Mouse (Mus musculus) kidney, embryonic 16.5 days (tissue): Measurements from ENCODE around the gene Tas1r3. TPM values are rescaled to one million over a fixed set of nuclear protein-coding genes. Genes with fewer than 3 reads are reported as not detected.

Experiments
- ATAC-seq: fragments of 200-750 bp; cut with Nextera tagmentation; 2 replicates; pipeline ENCODE4 v1.8.0; 2017; ENCODE audit warnings: moderate TSS enrichment; ENCODE audit not compliant: low FRiP score, low TSS enrichment
- H3K27ac ChIP-seq: fragments of 300-500 bp; sonication (generic); 2 replicates; pipeline ENCODE4 v1.5.1; 2014; ENCODE audit warnings: low read length
- H3K27me3 ChIP-seq: fragments of 300-500 bp; sonication (generic); 2 replicates; pipeline ENCODE4 v1.6.1; 2014; ENCODE audit warnings: low read length, control low read depth, mixed read lengths; ENCODE audit not compliant: insufficient read depth
- H3K36me3 ChIP-seq: fragments of 300-500 bp; sonication (generic); 2 replicates; pipeline ENCODE4 v1.6.1; 2014; ENCODE audit warnings: low read length, control low read depth, mixed read lengths; ENCODE audit not compliant: insufficient read depth
- H3K4me1 ChIP-seq: fragments of 300-500 bp; sonication (generic); 2 replicates; pipeline ENCODE4 v1.6.1; 2014; ENCODE audit warnings: low read length, control low read depth, mixed read lengths; ENCODE audit not compliant: insufficient read depth
- H3K4me2 ChIP-seq: fragments of 300-500 bp; sonication (generic); replicated peaks from 2 replicates; pipeline ENCODE4 v1.6.1; 2014; ENCODE audit warnings: low read depth, low read length
- H3K4me3 ChIP-seq: fragments of 300-500 bp; sonication (generic); 2 replicates; pipeline ENCODE4 v1.5.1; 2014; ENCODE audit warnings: mild to moderate bottlenecking, low read length
- H3K9ac ChIP-seq: fragments of 300-500 bp; sonication (generic); replicated peaks from 2 replicates; pipeline ENCODE4 v1.6.1; 2014; ENCODE audit warnings: low read length
- H3K9me3 ChIP-seq: fragments of 300-500 bp; sonication (generic); 2 replicates; pipeline ENCODE4 v1.6.1; 2016; ENCODE audit warnings: low read length, control low read depth
- WGBS: fragments of 180-500 bp; shearing (Covaris S2); extraction: QIAGEN DNeasy Blood & Tissue Kit; methylation state at CpG from one replicate; pipeline ENCODE4 v1.1.7; 2014; 5-methylcytosine and 5-hydroxymethylcytosine counted together
- polyA plus RNA-seq: library from polyadenylated mRNA; unstranded; fragments of >200 nt; fragmentation: Nextera tagmentation; extraction: Ambion mirVana; gene quantifications from 2 replicates; pipeline ENCODE4 v1.2.1, GENCODE M21; 2015

Tas1r3 gene
- polyA plus RNA-seq, 1 experiment from 2014 or later: 0.22 TPM

DNA sequence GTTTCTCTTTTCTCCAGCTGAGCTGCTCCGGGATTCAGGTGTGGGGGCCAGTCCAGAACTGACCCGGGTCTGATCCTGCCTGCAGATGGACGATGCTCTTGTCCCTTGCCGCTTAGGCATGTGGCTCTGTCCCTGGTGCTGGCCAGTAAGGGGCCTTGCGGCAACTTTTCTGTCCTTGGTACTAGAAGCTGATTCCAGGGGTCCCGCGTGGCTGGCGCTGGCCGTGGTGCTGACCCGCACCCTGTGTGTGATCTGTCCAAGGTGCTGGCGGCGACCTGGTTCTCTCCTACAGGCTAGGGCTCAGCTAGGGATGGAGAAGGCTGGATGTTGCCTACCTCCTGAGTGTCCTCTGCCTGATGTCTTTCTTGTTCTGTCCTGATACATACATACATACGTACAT is 3.8 kb downstream of the Tas1r3 start:
- Histone ChIP-seq H3K36me3 (peaks cover 48% of the 10 kb centered on the region), H3K27me3 (no peaks in the 10 kb centered on the region), H3K4me1 (no peaks in the 10 kb centered on the region), H3K9me3 (no peaks in the 10 kb centered on the region), H3K27ac (no peak overlapping the region), H3K4me3 (no peak overlapping the region), H3K9ac (no peak overlapping the region), H3K4me2 (no peak overlapping the region)
- peak; percentile 62 for ATAC-seq
- 15% methylated on average over 13 of the region's 13 CpGs for WGBS

DNA sequence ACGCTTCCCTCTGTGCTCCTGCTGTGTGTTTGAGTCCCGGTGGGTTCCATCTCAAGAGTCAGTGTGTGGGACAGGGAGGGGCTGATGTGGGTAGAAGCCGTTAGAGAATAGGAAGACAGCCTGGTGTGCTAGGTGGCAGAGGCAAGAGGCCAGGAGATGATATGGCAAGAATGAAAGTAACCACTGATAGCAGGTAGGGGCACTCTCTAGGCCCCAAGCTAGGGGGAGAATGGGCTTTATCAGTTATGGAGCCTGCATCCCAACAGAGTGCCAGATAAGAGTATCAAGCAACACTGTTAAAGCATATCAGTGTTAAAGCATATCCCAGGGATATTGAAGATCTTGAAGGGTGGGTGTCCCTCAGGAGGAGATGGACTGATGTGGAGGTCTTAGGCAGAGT is 6.3 kb downstream of the Tas1r3 start:
- Histone ChIP-seq H3K4me1 (no peaks in the 10 kb centered on the region), H3K9ac (no peak overlapping the region), H3K36me3 (peaks cover 55% of the 10 kb centered on the region), H3K4me3 (no peak overlapping the region), H3K9me3 (no peaks in the 10 kb centered on the region), H3K27ac (no peak overlapping the region), H3K27me3 (no peaks in the 10 kb centered on the region), H3K4me2 (no peak overlapping the region)
- ATAC-seq: no peak
- whole genome bisulfite sequencing: 75% methylated on average over 3 of the region's 3 CpGs

DNA sequence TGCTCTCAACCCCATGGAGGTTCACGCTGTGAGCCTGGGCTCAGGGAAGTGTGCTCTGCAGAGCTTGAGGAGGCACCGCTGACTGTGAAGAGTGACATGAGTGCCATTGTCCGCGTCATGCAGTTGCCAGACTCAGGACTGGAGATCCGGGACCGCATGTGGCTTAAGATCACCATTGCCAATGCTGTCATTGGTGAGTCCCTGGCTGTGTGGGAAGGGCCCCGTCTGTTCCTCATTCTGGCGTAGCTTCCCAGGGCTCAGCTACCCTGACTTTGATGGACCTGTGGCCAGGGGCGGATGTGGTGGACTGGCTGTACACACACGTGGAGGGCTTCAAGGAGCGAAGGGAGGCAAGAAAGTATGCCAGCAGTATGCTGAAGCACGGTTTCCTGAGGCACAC is 7.1 kb downstream of the Tas1r3 start:
- ATAC-seq: no peak
- Histone ChIP-seq H3K36me3 (peaks cover 52% of the 10 kb centered on the region), H3K27ac (no peak overlapping the region)

DNA sequence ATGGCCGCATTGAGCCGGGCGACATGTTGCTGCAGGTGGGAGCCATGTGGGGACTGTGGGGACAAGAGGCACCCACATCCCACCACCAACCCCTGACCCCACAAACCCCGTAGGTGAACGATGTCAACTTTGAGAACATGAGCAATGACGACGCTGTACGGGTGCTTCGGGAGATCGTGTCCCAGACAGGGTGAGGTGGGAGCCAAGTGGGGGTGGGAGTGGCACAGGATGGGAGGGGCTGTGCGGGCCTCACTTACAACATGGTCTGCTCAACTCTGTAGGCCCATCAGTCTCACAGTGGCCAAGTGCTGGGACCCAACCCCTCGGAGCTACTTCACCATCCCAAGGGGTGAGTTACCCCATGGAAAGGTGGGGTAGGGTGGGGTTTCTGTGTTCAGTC is 8.2 kb downstream of the Tas1r3 start:
- WGBS: 95% methylated on average over 12 of the region's 12 CpGs
- Histone ChIP-seq H3K4me3 (no peak overlapping the region), H3K4me1 (no peaks in the 10 kb centered on the region), H3K36me3 (peaks cover 52% of the 10 kb centered on the region), H3K27me3 (no peaks in the 10 kb centered on the region), H3K9me3 (no peaks in the 10 kb centered on the region), H3K4me2 (no peak overlapping the region), H3K9ac (no peak overlapping the region), H3K27ac (no peak overlapping the region)
- ATAC-seq: no peak

More for the DNA sequence above, 7.1 kb downstream of the Tas1r3 start:
- WGBS: 93% methylated on average over 12 of the region's 12 CpGs
- H3K9me3 ChIP-seq: no peaks in the 10 kb centered on the region
- no peak overlapping the region for H3K4me2 ChIP-seq
- no peak overlapping the region for H3K9ac ChIP-seq
- no peaks in the 10 kb centered on the region for H3K27me3 ChIP-seq
- no peaks in the 10 kb centered on the region for H3K4me1 ChIP-seq
- no peak overlapping the region for H3K4me3 ChIP-seq

DNA sequence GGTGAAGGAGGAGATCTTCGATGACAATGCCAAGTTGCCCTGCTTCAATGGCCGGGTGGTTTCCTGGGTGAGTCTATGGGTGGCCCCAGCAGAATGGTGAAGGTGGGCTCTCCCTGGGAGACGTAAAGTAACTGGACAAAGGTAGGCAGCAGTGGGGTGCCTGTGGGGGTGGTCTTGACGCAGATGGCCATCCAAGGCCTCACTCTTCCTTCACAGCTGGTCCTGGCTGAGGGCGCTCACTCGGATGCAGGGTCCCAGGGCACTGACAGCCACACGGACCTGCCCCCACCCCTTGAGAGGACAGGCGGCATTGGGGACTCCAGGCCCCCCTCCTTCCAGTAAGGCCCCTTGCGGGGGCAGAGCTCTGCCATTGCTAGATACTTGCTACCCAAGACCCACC is 9.7 kb downstream of the Tas1r3 start:
- no peak overlapping the region for H3K4me2 ChIP-seq
- no peak overlapping the region for H3K27ac ChIP-seq
- no peaks in the 10 kb centered on the region for H3K9me3 ChIP-seq
- H3K4me3 ChIP-seq: no peak overlapping the region
- H3K36me3 ChIP-seq: peaks cover 45% of the 10 kb centered on the region
- no peak overlapping the region for H3K9ac ChIP-seq
- no peak for ATAC-seq
- 89% methylated on average over 9 of the region's 9 CpGs for WGBS
- H3K27me3 ChIP-seq: no peaks in the 10 kb centered on the region
- peaks cover 10% of the 10 kb centered on the region for H3K4me1 ChIP-seq

DNA sequence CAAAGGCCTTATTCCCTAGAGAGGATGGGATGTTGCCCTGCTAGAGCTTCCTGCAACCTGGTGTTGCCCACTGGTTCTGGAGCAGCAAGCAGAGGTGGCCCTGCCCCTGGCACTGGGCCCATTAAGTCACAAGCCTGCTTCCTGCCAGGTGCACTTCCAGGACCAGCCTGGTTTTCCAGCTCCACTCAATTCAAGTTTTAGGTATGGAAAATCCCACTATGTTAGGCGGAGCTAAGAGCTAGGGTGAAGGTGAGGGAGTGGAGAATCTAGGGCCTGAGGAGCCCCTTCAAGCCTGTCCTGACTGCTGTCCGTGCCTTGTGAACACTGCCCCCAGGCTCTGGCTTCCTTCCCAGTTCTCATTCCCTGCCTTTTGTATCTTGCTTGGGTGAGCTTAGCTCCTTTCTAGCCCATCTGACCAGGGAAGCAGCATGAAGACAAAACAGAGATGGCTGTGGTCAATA is 11.2 kb downstream of the Tas1r3 start:
- no peak overlapping the region for H3K4me2 ChIP-seq
- peaks cover 33% of the 10 kb centered on the region for H3K36me3 ChIP-seq
- H3K4me1 ChIP-seq: peaks cover 17% of the 10 kb centered on the region
- 76% methylated on average over 2 of the region's 2 CpGs for WGBS
- no peak overlapping the region for H3K4me3 ChIP-seq
- no peak overlapping the region for H3K27ac ChIP-seq
- no peak overlapping the region for H3K9ac ChIP-seq
- no peaks in the 10 kb centered on the region for H3K9me3 ChIP-seq
- no peak for ATAC-seq
- no peaks in the 10 kb centered on the region for H3K27me3 ChIP-seq

DNA sequence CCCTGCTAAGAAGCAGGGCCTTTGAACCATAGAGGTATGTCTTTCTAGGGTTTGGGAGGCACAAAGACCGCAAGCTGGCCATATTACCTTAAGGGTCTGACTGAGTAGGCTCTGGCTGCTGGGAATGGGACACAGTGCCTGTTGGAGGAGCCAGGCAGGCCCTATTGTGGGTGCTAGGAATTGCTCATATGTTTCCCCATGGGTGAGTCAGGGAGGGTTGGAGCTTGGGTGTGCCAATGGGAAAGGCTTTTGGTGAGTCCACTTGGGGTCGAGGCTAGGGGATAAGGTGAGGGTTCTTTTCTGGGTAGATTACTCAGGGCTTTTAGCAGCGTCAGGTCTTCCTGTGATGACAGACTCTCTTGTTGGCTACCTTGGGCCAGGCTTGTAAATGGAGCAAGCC is 11.8 kb downstream of the Tas1r3 start:
- Histone ChIP-seq H3K4me1 (peaks cover 23% of the 10 kb centered on the region), H3K9ac (no peak overlapping the region), H3K4me2 (no peak overlapping the region), H3K4me3 (no peak overlapping the region), H3K27ac (no peak overlapping the region), H3K27me3 (no peaks in the 10 kb centered on the region), H3K9me3 (no peaks in the 10 kb centered on the region), H3K36me3 (peaks cover 28% of the 10 kb centered on the region)
- no peak for ATAC-seq
- WGBS: 90% methylated on average over 3 of the region's 3 CpGs

DNA sequence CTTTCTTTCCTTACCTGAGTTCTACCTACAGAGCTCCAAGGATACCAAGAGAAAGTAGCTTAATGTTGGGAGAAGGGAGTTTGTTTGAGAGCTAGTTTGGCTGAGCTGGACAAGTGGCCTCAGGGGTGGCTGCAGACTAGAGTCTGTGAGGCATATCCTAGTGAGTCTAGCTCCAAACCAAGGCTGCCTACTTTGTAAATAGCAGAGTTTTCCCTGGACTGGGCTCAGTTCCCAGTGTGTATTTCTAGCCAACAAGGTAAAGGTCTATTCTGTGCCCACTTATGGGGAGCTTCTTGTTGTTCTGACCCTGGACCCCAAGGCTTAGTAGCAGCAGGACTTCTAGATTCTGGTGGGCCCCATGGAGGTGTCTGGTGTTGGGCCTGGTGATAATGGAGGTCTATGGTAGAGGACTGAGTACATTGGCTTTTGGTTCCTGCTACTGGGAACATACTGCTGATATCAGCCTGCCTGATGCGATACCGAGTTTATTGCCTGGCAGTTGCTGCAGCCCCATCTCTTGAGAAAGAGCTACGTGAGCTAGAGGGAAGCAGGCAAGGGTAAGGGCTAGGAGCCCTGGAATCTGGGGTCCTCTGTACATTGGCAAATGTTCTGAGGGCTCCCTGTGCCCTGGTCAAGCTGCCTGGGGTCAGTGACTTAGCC is 13.2 kb downstream of the Tas1r3 start:
- no peak for ATAC-seq
- H3K9ac ChIP-seq: no peak overlapping the region
- H3K4me2 ChIP-seq: no peak overlapping the region
- H3K9me3 ChIP-seq: no peaks in the 10 kb centered on the region
- 88% methylated on average over 3 of the region's 3 CpGs for WGBS
- H3K4me1 ChIP-seq: peaks cover 23% of the 10 kb centered on the region
- no peak overlapping the region for H3K27ac ChIP-seq
- H3K4me3 ChIP-seq: no peak overlapping the region
- H3K27me3 ChIP-seq: no peaks in the 10 kb centered on the region
- H3K36me3 ChIP-seq: peaks cover 13% of the 10 kb centered on the region

DNA sequence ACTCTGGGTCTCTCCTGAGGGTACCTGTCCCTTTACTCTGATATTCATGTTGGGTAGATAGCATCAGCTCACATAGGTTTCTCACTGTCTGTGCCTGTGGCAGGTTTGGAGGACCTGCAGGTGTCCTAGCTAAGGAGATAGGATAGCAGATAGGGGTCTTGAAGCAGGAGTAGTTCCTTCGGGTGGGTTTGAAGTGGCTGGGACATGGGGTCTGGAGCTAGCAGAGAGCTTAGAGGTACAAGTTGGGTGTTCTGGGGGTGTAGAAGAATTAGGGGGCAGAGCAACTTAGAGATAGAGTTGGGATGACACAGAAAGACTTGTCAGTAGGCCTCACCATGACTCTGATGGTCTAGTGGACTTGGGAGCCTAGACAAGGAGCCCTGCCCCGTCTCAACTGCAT is 13.8 kb downstream of the Tas1r3 start:
- no peak overlapping the region for H3K27ac ChIP-seq
- no peak overlapping the region for H3K4me3 ChIP-seq
- 0 out of 2 replicates have a peak overlapping the region, but pooled peaks have one; percentile 83 for H3K4me2 ChIP-seq
- peaks cover 23% of the 10 kb centered on the region for H3K4me1 ChIP-seq
- H3K9ac ChIP-seq: no peak overlapping the region
- 91% methylated on average over 2 of the region's 2 CpGs for WGBS
- peaks cover 8% of the 10 kb centered on the region; the same call in 1 of the 2 replicates for H3K36me3 ChIP-seq
- ATAC-seq: no peak
- H3K27me3 ChIP-seq: no peaks in the 10 kb centered on the region
- no peaks in the 10 kb centered on the region for H3K9me3 ChIP-seq

DNA sequence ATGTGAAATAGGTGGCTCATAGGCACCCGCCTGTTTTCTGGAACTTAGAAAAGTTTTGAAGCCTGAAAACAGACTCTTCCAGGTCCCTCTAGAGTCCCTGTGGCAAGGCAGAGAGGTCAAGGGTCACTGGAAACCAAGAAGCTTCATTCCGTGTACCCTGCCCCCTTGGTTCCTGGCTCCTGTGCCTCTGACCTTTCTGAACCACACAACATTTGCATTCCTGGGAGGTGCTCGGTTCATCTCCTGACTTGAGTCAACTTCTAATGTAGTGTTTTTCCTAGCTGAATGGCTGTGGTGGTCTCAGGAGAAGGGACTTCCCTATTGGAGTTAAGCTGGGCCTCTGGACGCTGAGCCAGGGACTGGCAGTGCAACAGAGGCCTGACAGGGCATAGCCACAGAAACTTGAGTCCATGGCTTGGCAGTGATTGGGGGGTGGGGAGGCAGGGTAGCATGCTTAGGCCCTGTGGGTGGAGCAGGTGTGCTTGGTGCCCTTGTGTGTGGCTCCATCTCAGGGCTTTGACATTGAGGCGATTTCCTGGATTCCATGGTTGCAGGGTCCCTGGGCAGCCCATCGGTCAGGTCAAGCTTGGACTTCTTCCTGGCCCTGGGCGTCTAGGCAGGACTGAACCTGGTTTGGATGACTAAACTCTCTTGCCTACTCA is 14.6 kb downstream of the Tas1r3 start:
- 59% methylated on average over 7 of the region's 7 CpGs for WGBS
- Histone ChIP-seq H3K27me3 (no peaks in the 10 kb centered on the region), H3K27ac (peak overlapping the region; percentile 73; the same call in 1 of the 2 replicates), H3K9ac (peak overlapping the region; percentile 91), H3K9me3 (no peaks in the 10 kb centered on the region), H3K4me2 (peak overlapping the region; percentile 83), H3K36me3 (peaks cover 3% of the 10 kb centered on the region), H3K4me1 (peaks cover 23% of the 10 kb centered on the region), H3K4me3 (peak overlapping the region; percentile 60)
- no peak for ATAC-seq
